Mouse (Mus musculus): Measurements from ENCODE around the gene Lck. TPM values are rescaled to one million over a fixed set of nuclear protein-coding genes. Genes with fewer than 3 reads are reported as not detected.

The Lck gene
- polyA plus RNA-seq, 1 experiment from 2014 or later, result 3.1 TPM

GRCm38 (mm10) chr4:129525338-129525737, 48.1 kb downstream of the Lck start:
- Histone ChIP-seq H3K4me2 (ENCODE audit: low read depth, low read length) (no peak overlapping the region), H3K27ac (ENCODE audit: low read length) (no peak overlapping the region), H3K36me3 (ENCODE audit: control insufficient read depth, insufficient read depth) (peaks cover 46% of the 10 kb centered on the region), H3K4me3 (ENCODE audit: low read depth, low read length) (no peak overlapping the region), H3K9ac (ENCODE audit: low read depth, low read length) (no peak overlapping the region), H3K27me3 (ENCODE audit: control insufficient read depth, insufficient read depth, low read depth, low read length) (no peaks in the 10 kb centered on the region), H3K9me3 (replicated peaks; ENCODE audit: control insufficient read depth, low read length) (no peaks in the 10 kb centered on the region), H3K4me1 (ENCODE audit: control insufficient read depth, low read depth, low read length) (no peaks in the 10 kb centered on the region; the same call in 1 of the 2 replicates)
- ATAC-seq (ENCODE audit: low read depth), result no peak
- WGBS (ENCODE audit: insufficient replicate concordance), result 85% methylated on average over 5 of the region's 5 CpGs

GRCm38 (mm10) chr4:129518519-129518918, 54.9 kb downstream of the Lck start:
- Histone ChIP-seq H3K4me3 (ENCODE audit: low read depth, low read length) (no peak overlapping the region), H3K27me3 (ENCODE audit: control insufficient read depth, insufficient read depth, low read depth, low read length) (peaks cover 5% of the 10 kb centered on the region), H3K9me3 (replicated peaks; ENCODE audit: control insufficient read depth, low read length) (no peaks in the 10 kb centered on the region), H3K36me3 (ENCODE audit: control insufficient read depth, insufficient read depth) (peaks cover 58% of the 10 kb centered on the region), H3K9ac (ENCODE audit: low read depth, low read length) (no peak overlapping the region), H3K27ac (ENCODE audit: low read length) (no peak overlapping the region), H3K4me1 (ENCODE audit: control insufficient read depth, low read depth, low read length) (peaks cover 11% of the 10 kb centered on the region), H3K4me2 (ENCODE audit: low read depth, low read length) (no peak overlapping the region)
- WGBS (ENCODE audit: insufficient replicate concordance), result 94% methylated on average over 8 of the region's 8 CpGs
- ATAC-seq (ENCODE audit: low read depth), result no peak

- Histone ChIP-seq H3K9ac (ENCODE audit: low read depth, low read length) (no peak overlapping the region), H3K4me3 (ENCODE audit: low read depth, low read length) (no peak overlapping the region), H3K27me3 (ENCODE audit: control insufficient read depth, insufficient read depth, low read depth, low read length) (peaks cover 21% of the 10 kb centered on the region), H3K9me3 (replicated peaks; ENCODE audit: control insufficient read depth, low read length) (no peaks in the 10 kb centered on the region), H3K4me2 (ENCODE audit: low read depth, low read length) (no peak overlapping the region), H3K27ac (ENCODE audit: low read length) (no peak overlapping the region), H3K36me3 (ENCODE audit: control insufficient read depth, insufficient read depth) (peaks cover 45% of the 10 kb centered on the region), H3K4me1 (ENCODE audit: control insufficient read depth, low read depth, low read length) (peaks cover 17% of the 10 kb centered on the region)
- 61% methylated on average over 2 of the region's 2 CpGs for WGBS (ENCODE audit: insufficient replicate concordance)
- ATAC-seq (ENCODE audit: low read depth), result no peak
Measured at GRCm38 (mm10) chr4:129516925-129517324, 56.5 kb downstream of the Lck start.

- no peaks in the 10 kb centered on the region for H3K9me3 ChIP-seq (replicated peaks; ENCODE audit: control insufficient read depth, low read length)
- peak overlapping the region; percentile 65 for H3K9ac ChIP-seq (ENCODE audit: low read depth, low read length)
- H3K27ac ChIP-seq (ENCODE audit: low read length), result no peak overlapping the region; the same call in 1 of the 2 replicates
- peak; percentile 64 for ATAC-seq (ENCODE audit: low read depth)
- H3K4me3 ChIP-seq (ENCODE audit: low read depth, low read length), result peak overlapping the region; percentile 72
- under 1% methylated on average over 30 of the region's 35 CpGs for WGBS (ENCODE audit: insufficient replicate concordance)
- peaks cover 24% of the 10 kb centered on the region for H3K36me3 ChIP-seq (ENCODE audit: control insufficient read depth, insufficient read depth)
- H3K27me3 ChIP-seq (ENCODE audit: control insufficient read depth, insufficient read depth, low read depth, low read length), result peaks cover 34% of the 10 kb centered on the region
- H3K4me1 ChIP-seq (ENCODE audit: control insufficient read depth, low read depth, low read length), result peaks cover 17% of the 10 kb centered on the region
- peak overlapping the region; percentile 98 for H3K4me2 ChIP-seq (ENCODE audit: low read depth, low read length)
Measured at GRCm38 (mm10) chr4:129514300-129514898, 59.0 kb downstream of the Lck start.

GRCm38 (mm10) chr4:129513891-129514290, 59.5 kb downstream of the Lck start:
- Histone ChIP-seq H3K27ac (ENCODE audit: low read length) (no peak overlapping the region; the same call in 1 of the 2 replicates), H3K36me3 (ENCODE audit: control insufficient read depth, insufficient read depth) (peaks cover 23% of the 10 kb centered on the region)
- 0% methylated on average over 45 of the region's 57 CpGs for WGBS (ENCODE audit: insufficient replicate concordance)

GRCm38 (mm10) chr4:129513086-129513767, 60.2 kb downstream of the Lck start, which contains the start of gene Marcksl1:
Gene Marcksl1 (plus strand): TSS chr4:129513581.
- WGBS (ENCODE audit: insufficient replicate concordance), result 9% methylated on average over 47 of the region's 47 CpGs
- ATAC-seq (ENCODE audit: low read depth), result peak; percentile 79
- Histone ChIP-seq H3K9me3 (replicated peaks; ENCODE audit: control insufficient read depth, low read length) (no peaks in the 10 kb centered on the region), H3K4me2 (ENCODE audit: low read depth, low read length) (peak within 1 kb of the TSS; percentile 98), H3K27ac (ENCODE audit: low read length) (no peak within 1 kb of the TSS; the same call in 1 of the 2 replicates), H3K4me3 (ENCODE audit: low read depth, low read length) (peak within 1 kb of the TSS; percentile 72), H3K27me3 (ENCODE audit: control insufficient read depth, insufficient read depth, low read depth, low read length) (peaks cover 34% of the 10 kb centered on the region), H3K36me3 (ENCODE audit: control insufficient read depth, insufficient read depth) (peaks cover 16% of the 10 kb centered on the region), H3K4me1 (ENCODE audit: control insufficient read depth, low read depth, low read length) (peaks cover 17% of the 10 kb centered on the region), H3K9ac (ENCODE audit: low read depth, low read length) (peak within 1 kb of the TSS; percentile 65)

More at GRCm38 (mm10) chr4:129513891-129514290, 59.5 kb downstream of the Lck start:
- peaks cover 34% of the 10 kb centered on the region for H3K27me3 ChIP-seq (ENCODE audit: control insufficient read depth, insufficient read depth, low read depth, low read length)
- H3K9ac ChIP-seq (ENCODE audit: low read depth, low read length), result peak overlapping the region; percentile 65
- H3K4me1 ChIP-seq (ENCODE audit: control insufficient read depth, low read depth, low read length), result peaks cover 17% of the 10 kb centered on the region
- H3K4me3 ChIP-seq (ENCODE audit: low read depth, low read length), result peak overlapping the region; percentile 72
- ATAC-seq (ENCODE audit: low read depth), result peak; percentile 33
- H3K9me3 ChIP-seq (replicated peaks; ENCODE audit: control insufficient read depth, low read length), result no peaks in the 10 kb centered on the region
- peak overlapping the region; percentile 98 for H3K4me2 ChIP-seq (ENCODE audit: low read depth, low read length)

GRCm38 (mm10) chr4:129511413-129512096, 61.9 kb downstream of the Lck start:
- Histone ChIP-seq H3K4me1 (ENCODE audit: control insufficient read depth, low read depth, low read length) (peaks cover 17% of the 10 kb centered on the region), H3K9me3 (replicated peaks; ENCODE audit: control insufficient read depth, low read length) (no peaks in the 10 kb centered on the region), H3K4me2 (ENCODE audit: low read depth, low read length) (no peak overlapping the region), H3K36me3 (ENCODE audit: control insufficient read depth, insufficient read depth) (peaks cover 1% of the 10 kb centered on the region), H3K9ac (ENCODE audit: low read depth, low read length) (no peak overlapping the region), H3K27ac (ENCODE audit: low read length) (no peak overlapping the region), H3K4me3 (ENCODE audit: low read depth, low read length) (no peak overlapping the region), H3K27me3 (ENCODE audit: control insufficient read depth, insufficient read depth, low read depth, low read length) (peaks cover 34% of the 10 kb centered on the region)
- WGBS (ENCODE audit: insufficient replicate concordance), result 63% methylated on average over 6 of the region's 6 CpGs
- ATAC-seq (ENCODE audit: low read depth), result no peak

GRCm38 (mm10) chr4:129510723-129511412, 62.6 kb downstream of the Lck start:
- Histone ChIP-seq H3K27ac (ENCODE audit: low read length) (no peak overlapping the region), H3K9ac (ENCODE audit: low read depth, low read length) (no peak overlapping the region), H3K4me1 (ENCODE audit: control insufficient read depth, low read depth, low read length) (peaks cover 17% of the 10 kb centered on the region), H3K27me3 (ENCODE audit: control insufficient read depth, insufficient read depth, low read depth, low read length) (peaks cover 34% of the 10 kb centered on the region), H3K9me3 (replicated peaks; ENCODE audit: control insufficient read depth, low read length) (no peaks in the 10 kb centered on the region), H3K4me3 (ENCODE audit: low read depth, low read length) (no peak overlapping the region), H3K36me3 (ENCODE audit: control insufficient read depth, insufficient read depth) (no peaks in the 10 kb centered on the region), H3K4me2 (ENCODE audit: low read depth, low read length) (no peak overlapping the region)
- 66% methylated on average over 6 of the region's 6 CpGs for WGBS (ENCODE audit: insufficient replicate concordance)
- no peak for ATAC-seq (ENCODE audit: low read depth)
